Mouse (Mus musculus) large intestine, adult 2 months (tissue): ENCODE data around the gene Pik3r1. TPM values are rescaled to one million over a fixed set of nuclear protein-coding genes. Genes with fewer than 3 reads are reported as not detected.
A peak's percentile ranks its signal among the peaks of the same experiment; 100 is the strongest.

Experiments used
- DNase-seq: peaks from one replicate; pipeline ENCODE4 v3.0.0-alpha.2; 2012; ENCODE audit warnings: low read depth, low spot score
- WGBS: fragments of 180-500 bp; shearing (Covaris S2); methylation state at CpG from one replicate; pipeline ENCODE4 v1.1.7; 2018; 5-methylcytosine and 5-hydroxymethylcytosine counted together
- polyA plus RNA-seq: library from polyadenylated mRNA; depleted of rRNA; stranded (reverse); fragments of >200 nt; gene quantifications from 2 replicates; pipeline ENCODE4 v1.2.3, GENCODE M21; 2012; rRNA removed

Pik3r1 gene
- polyA plus RNA-seq: 12.1 and 17.2 TPM in 2 replicates

DNA sequence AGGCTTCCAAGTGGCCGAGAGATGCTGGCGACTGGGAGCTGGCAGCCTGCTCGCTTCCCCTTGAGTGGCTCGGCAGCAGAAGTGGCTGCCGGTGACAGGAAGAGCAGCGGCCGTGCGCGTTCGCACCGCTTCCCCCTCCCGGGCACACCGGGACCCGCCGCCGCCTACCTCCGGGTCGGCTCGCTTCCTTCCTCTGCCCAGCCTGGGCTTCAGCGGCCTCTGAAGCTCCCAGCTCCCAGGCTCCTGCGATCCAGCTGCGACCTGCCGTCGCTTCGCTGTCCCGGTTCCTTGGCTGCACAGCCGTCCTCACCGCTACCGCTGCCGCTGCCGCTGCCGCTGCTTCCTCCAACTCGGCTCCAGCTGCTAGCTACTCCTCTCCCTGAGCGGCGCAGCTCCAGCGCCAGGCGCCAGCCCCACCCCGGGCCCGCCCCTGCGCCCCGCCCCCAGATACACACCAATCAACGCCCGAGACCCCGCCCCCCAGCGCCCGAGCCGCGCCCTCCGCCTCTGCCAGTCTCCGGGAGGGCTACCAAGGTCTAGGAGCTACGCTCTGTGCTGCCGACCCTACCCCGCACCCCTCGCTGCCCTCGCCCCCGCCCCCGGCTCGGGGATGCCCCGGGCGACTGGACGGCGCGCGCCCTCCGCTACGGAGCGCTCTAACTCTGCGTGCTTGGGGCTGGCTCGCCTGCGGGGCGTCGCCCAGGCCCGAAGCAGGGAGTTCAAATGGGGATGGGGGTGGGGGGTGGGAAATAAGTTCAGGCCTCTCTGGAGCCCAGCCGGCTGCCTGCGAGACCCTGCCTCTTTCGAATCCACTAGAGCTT is at the start of gene Pik3r1:
TSS of gene Pik3r1 (minus strand) at position 409 of the 821 bp plus-strand sequence.
- no peak for DNase-seq
- whole genome bisulfite sequencing: 1% methylated on average over 75 of the region's 76 CpGs

GRCm38 (mm10) chr13:101813267-101813900 is 45.4 kb upstream of the Pik3r1 start:
- no peak for DNase-seq
- 60% methylated on average over 10 of the region's 10 CpGs for WGBS

- DNase-seq: no peak
Observed at GRCm38 (mm10) chr13:101812341-101812740, 44.3 kb upstream of the Pik3r1 start.

GRCm38 (mm10) chr13:101811882-101812281 is 43.9 kb upstream of the Pik3r1 start:
- 63% methylated on average over 9 of the region's 9 CpGs for WGBS
- DNase-seq: no peak

More at GRCm38 (mm10) chr13:101812341-101812740, 44.3 kb upstream of the Pik3r1 start:
- WGBS: 63% methylated on average over 5 of the region's 5 CpGs

DNA sequence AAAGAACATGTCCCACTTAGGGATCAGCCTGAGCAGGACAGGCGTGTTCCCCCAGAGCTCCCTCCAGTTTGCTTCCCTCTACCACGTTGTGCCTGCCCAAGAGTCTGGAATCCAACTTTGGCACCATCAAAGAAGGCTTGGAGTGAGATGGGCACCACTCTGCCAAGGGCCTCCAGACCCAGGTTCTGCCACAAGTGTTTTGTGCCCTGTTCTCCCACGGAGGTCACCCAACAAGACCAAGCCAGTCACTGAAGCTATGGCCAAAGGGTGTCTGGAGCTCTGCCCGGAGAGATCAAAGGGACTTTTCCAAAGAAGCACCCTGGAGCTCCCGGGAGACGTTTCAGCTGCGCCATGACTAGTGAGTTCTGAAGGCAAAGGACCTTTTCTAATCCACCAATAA is 42.6 kb upstream of the Pik3r1 start:
- WGBS: 84% methylated on average over 7 of the region's 7 CpGs
- no peak for DNase-seq

GRCm38 (mm10) chr13:101809796-101810195 is 41.8 kb upstream of the Pik3r1 start:
- 90% methylated on average over 3 of the region's 3 CpGs for WGBS
- no peak for DNase-seq

GRCm38 (mm10) chr13:101805559-101806091 is 37.6 kb upstream of the Pik3r1 start:
- DNase-seq: no peak
- WGBS: 84% methylated on average over 3 of the region's 3 CpGs

- WGBS: 3% methylated on average over 41 of the region's 41 CpGs
- DNase-seq: peak; percentile 19
Observed at GRCm38 (mm10) chr13:101801372-101802186, 33.6 kb upstream of the Pik3r1 start.

DNA sequence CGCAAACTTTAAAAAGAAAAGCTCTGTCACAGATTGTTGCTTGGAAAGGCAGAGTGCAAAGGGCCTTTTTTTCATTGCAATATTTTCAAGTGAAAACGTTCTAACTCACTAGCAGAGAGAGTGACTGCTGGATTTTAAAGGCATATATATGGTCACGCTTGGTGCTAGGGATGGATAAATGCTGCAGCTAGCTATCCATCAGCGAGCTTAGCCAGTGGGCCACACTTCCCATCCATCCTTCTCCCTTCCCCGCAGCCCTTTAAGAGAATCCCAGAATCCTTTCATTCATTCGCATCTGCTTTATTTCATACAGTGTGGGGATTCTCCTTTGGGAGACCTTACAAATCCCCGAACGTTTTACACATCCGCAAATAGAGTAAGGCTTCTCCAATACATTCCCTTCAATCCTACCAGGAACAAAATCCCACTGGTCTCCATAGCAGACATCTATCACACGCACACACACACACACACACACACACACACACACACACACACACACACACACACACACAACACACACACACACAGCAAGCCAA is 32.9 kb upstream of the Pik3r1 start:
- 62% methylated on average over 10 of the region's 10 CpGs for WGBS
- no peak for DNase-seq

GRCm38 (mm10) chr13:101800021-101800596 is 32.1 kb upstream of the Pik3r1 start:
- 97% methylated on average over 13 of the region's 13 CpGs for WGBS
- DNase-seq: no peak

GRCm38 (mm10) chr13:101799318-101799717 is 31.3 kb upstream of the Pik3r1 start:
- WGBS: 95% methylated on average over 2 of the region's 2 CpGs

DNA sequence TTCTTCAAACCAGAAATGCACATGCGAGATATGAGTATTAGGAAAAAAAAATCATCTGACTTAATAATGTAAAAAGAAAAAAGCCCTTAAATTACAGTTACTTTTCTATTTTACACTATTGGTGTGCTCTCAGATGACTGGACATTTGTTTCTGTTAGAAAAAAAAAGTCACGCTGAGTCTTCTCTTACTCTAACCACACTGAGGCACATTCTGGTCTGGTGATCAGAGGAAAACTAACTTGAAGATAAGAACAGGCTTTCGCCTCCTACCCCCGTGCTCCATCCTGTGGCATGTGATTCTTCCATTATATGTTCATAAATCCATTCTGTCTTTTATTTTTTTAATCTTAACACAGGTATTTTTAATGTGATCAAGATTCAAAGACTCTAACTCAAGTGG is 30.5 kb upstream of the Pik3r1 start:
- no peak for DNase-seq
- 90% methylated on average over 4 of the region's 4 CpGs for WGBS

More at GRCm38 (mm10) chr13:101799318-101799717, 31.3 kb upstream of the Pik3r1 start:
- DNase-seq: no peak

DNA sequence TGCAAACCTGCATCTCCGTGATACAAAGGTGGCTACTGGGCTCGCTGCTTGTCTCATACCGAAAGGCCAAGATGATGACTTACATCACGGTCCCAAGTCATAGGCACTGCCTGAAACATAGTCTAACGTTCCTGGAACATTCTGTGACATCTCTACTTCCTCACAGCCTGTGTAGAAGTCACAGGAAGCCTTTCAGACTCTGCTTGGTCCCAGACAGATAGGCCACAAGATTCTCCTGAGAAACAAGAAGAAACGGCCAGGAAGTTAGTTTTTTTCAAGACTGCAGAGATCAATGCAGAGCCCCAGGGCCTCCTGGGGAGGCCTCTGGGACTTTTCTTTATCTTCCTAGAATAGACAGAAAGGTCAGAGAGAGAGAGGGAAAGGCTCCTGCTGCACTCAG is 29.0 kb upstream of the Pik3r1 start:
- no peak for DNase-seq
- 84% methylated on average over 6 of the region's 6 CpGs for WGBS

- DNase-seq: no peak
- WGBS: 80% methylated on average over 4 of the region's 4 CpGs
Observed at GRCm38 (mm10) chr13:101785705-101786104, 17.7 kb upstream of the Pik3r1 start.

- DNase-seq: no peak
- 57% methylated on average over 13 of the region's 13 CpGs for WGBS
Observed at GRCm38 (mm10) chr13:101784651-101785289, 16.8 kb upstream of the Pik3r1 start.

DNA sequence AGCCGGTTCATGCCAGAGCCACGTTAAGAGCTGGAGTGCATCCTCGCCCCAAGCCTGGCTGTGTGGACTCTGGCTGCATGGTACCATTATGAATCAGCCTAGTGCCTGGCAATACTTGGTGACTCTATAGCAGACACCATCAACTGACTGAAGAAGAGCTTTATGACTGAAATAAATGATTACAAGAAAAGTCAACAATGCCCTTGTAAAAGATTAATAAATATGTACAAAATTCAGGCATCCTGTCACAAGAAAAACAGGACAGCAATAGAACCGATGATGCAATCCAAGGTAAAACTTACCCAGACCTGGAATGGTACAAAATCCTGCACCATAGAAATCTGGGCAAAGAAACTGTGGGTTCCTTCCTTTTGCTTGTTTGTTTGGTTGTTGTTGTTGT is 11.0 kb upstream of the Pik3r1 start:
- 75% methylated on average over 4 of the region's 4 CpGs for WGBS

GRCm38 (mm10) chr13:101777851-101778250 is 9.8 kb upstream of the Pik3r1 start:
- DNase-seq: no peak
- 88% methylated on average over 3 of the region's 3 CpGs for WGBS

More for the DNA sequence above, 11.0 kb upstream of the Pik3r1 start:
- DNase-seq: no peak

DNA sequence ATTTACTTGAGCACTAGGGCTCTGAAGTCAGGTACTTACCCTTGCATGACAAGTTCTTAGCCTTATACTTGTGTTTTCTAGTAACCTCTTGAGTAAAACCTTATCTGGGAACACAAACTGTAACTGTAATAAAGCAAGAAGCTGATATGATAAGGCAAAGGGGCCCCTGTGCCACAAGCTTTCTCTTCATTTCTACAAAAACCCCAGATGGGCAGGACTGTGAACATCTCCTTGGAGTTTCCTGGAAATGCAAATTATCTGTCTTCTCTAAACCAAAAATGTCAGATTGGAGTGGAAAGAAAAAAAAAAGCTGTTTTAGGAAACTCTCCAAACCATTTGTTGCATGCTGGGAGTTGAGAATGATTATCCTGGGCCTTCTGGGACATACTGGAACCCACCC is 3.1 kb upstream of the Pik3r1 start:
- no peak for DNase-seq

GRCm38 (mm10) chr13:101769955-101770354 is 1.9 kb upstream of the Pik3r1 start:
- DNase-seq: no peak
- WGBS: 88% methylated on average over 4 of the region's 4 CpGs
